Comparison of ENCODE assay signal across 23 mouse cellular contexts in the genomic region with DNA sequence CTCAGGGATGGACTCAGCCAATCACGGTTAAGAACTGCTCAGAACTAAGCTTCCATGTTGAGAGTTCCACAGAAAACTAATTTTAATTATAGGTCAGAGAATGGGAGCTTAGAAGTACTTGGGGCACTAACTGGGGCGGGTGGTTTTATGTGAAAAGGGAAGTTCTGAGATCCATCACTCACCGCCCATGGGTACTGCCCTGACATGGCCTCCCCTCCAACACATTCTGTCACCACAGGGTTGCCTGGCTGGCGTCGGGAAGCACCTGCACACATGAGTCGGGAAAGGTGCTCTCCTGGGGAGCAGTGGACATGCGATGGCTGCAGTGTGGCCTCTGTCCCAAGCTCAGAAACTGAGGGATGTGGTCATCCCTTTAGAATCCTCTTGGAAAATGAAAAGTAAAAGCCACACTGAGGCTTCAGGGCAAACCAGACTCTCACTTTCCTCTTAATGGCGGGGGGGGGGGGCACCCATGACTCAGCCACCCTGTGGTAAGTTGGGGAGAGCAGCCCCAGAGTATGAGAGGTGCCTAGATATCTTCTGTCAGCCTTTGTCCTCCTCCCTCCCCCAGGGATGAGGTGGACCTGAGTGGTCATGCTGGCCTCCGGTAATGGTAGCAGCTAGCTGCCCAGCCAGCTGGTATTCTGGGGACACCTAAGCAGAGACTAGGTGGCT. TPM values are rescaled to one million over a fixed set of nuclear protein-coding genes. Genes with fewer than 3 reads are reported as not detected.
DNase-seq lines count a peak whose midpoint lies in the region; ATAC-seq and TF ChIP-seq lines count a peak whose summit lies in the region.
"Had no signal": no experiment of that assay in that cellular context is flagged by ENCODE, and none has a peak within 500 bp of the region (broad histone marks: within the 10 kb centered on the region; RNA-seq: fewer than 3 reads in every experiment).

No protein-coding gene starts in this region.

- H3K4me3 ChIP-seq in megakaryocyte, embryonic 14.5 days (replicated peaks): peak overlapping the region; percentile 80
- no peak overlapping the region for H3K4me3 ChIP-seq in myocyte
- H3K4me3 ChIP-seq: embryonic facial prominence, embryonic 13.5 days; erythroblast, embryonic 14.5 days; limb, embryonic 13.5 days; lung, embryonic 15.5 days; midbrain, embryonic 13.5 days had no signal

- TF ChIP-seq POLR2A in myocyte (IDR thresholded peaks at IDR 0.05; ENCODE audit: insufficient read length, low read depth): no peak

- peaks cover 6% of the 10 kb centered on the region for H3K79me2 ChIP-seq in myocyte (ENCODE audit: control insufficient read depth, insufficient read depth)

- peaks cover 75% of the 10 kb centered on the region for H3K27me3 ChIP-seq in megakaryocyte, embryonic 14.5 days (replicated peaks)
- no peaks in the 10 kb centered on the region for H3K27me3 ChIP-seq in myocyte (ENCODE audit: control insufficient read depth, insufficient read depth, insufficient read length)
- H3K27me3 ChIP-seq: embryonic facial prominence, embryonic 13.5 days; limb, embryonic 13.5 days; lung, embryonic 15.5 days; midbrain, embryonic 13.5 days had no signal

- peaks cover 95% of the 10 kb centered on the region for H3K4me1 ChIP-seq in megakaryocyte, embryonic 14.5 days

- peaks cover 65% of the 10 kb centered on the region for H3K36me3 ChIP-seq in megakaryocyte, embryonic 14.5 days (replicated peaks; ENCODE audit: low read length)
- H3K36me3 ChIP-seq in myocyte (ENCODE audit: control insufficient read depth, insufficient read depth): no peaks in the 10 kb centered on the region
- H3K36me3 ChIP-seq: midbrain, embryonic 13.5 days had no signal

- H3K9me3 ChIP-seq in megakaryocyte, embryonic 14.5 days: no peaks in the 10 kb centered on the region
- H3K9me3 ChIP-seq: embryonic facial prominence, embryonic 13.5 days; limb, embryonic 13.5 days; lung, embryonic 15.5 days; midbrain, embryonic 13.5 days had no signal

- H3K4me2 ChIP-seq in myocyte (ENCODE audit: low read depth): peak overlapping the region; percentile 57
- H3K4me2 ChIP-seq: embryonic facial prominence, embryonic 13.5 days; limb, embryonic 13.5 days; liver, embryonic 11.5 days; lung, embryonic 15.5 days; midbrain, embryonic 13.5 days had no signal

- DNase-seq in NIH3T3 (ENCODE audit: low read depth): peak; percentile 50
- no peak for DNase-seq in ovary, postnatal 10 days (ENCODE audit: low spot score)
- no peak for DNase-seq in spleen, adult 18-20 months
- DNase-seq in urinary bladder, adult 2 months (ENCODE audit: low spot score): no peak
- DNase-seq: cerebellum, adult 2 months; cerebellum, postnatal 25 days; embryo, embryonic 11 days; gastrocnemius, postnatal 10 days; heart, postnatal 14 days; kidney, adult 2 months; right cerebral cortex, postnatal 25 days; thymus, postnatal 25 days had no signal

- no peak overlapping the region for H3ac ChIP-seq in myocyte (ENCODE audit: control insufficient read depth, insufficient read length)

- no peak for ATAC-seq in megakaryocyte, adult 5-6 weeks (ENCODE audit: poor library complexity, severe bottlenecking)
- ATAC-seq: CD4-positive, CD25-positive, alpha-beta regulatory T cell, adult 4 months; hindbrain, embryonic 16.5 days; midbrain, embryonic 13.5 days had no signal

TF ChIP-seq in myocyte, 11 proteins besides CTCF, POLR2A, EP300 and RAD21:
- no peak for TF ChIP-seq TCF12 (IDR thresholded peaks at IDR 0.05; ENCODE audit: insufficient read depth, poor library complexity, severe bottlenecking)
- TF ChIP-seq POLR2AphosphoS2 (IDR thresholded peaks at IDR 0.05; ENCODE audit: insufficient read length, low read depth): no peak
- no peak for TF ChIP-seq TCF3 (IDR thresholded peaks at IDR 0.05; ENCODE audit: insufficient read length, low read depth)
- no peak for TF ChIP-seq E2F4 (IDR thresholded peaks at IDR 0.05; ENCODE audit: insufficient read depth)
- TF ChIP-seq MYOG (IDR thresholded peaks at IDR 0.05; ENCODE audit: control insufficient read depth in 1 of 3, insufficient read depth in 1 of 3, insufficient read length in 2 of 3, low read depth in 2 of 3): no peak
- TF ChIP-seq SRF (IDR thresholded peaks at IDR 0.05; ENCODE audit: control insufficient read depth, insufficient read length, low read depth): no peak
- no peak for TF ChIP-seq USF1 (IDR thresholded peaks at IDR 0.05; ENCODE audit: low read depth)
- no peak for TF ChIP-seq CEBPB (IDR thresholded peaks at IDR 0.05; ENCODE audit: insufficient read depth, poor library complexity, severe bottlenecking)
- TF ChIP-seq REST (IDR thresholded peaks at IDR 0.05; ENCODE audit: insufficient read depth, insufficient read length): no peak
- TF ChIP-seq MYOD1 (IDR thresholded peaks at IDR 0.05; ENCODE audit: control insufficient read depth in 1 of 3, insufficient read length in 2 of 3, low read depth in 2 of 3): no peak
- no peak for TF ChIP-seq MAX (IDR thresholded peaks at IDR 0.05; ENCODE audit: low read depth)

RNA-seq across cellular contexts. Expression of a gene that starts 44.3 kb away (rescaled TPM):
- polyA plus RNA-seq in megakaryocyte, embryonic 14.5 days (2012; ENCODE audit: insufficient read depth, low replicate concordance): 37.8 and 62.9 TPM in 2 replicates
- 6.2 TPM in 2 replicates for total RNA-seq in megakaryocyte, adult 5-6 weeks (2015)
- 6.2 and 6.9 TPM in 2 replicates for total RNA-seq in megakaryocyte, adult 5-6 weeks (2017)
- 23.0 TPM for polyA plus RNA-seq in myocyte (2012; fragmentation: generic; extraction: Trizol)
- polyA plus RNA-seq in urinary bladder, adult 2 months (2012; rRNA removed): 35.1 and 39.0 TPM in 2 replicates
